8 mouse cellular contexts compared by ENCODE assay signal in the genomic region with DNA sequence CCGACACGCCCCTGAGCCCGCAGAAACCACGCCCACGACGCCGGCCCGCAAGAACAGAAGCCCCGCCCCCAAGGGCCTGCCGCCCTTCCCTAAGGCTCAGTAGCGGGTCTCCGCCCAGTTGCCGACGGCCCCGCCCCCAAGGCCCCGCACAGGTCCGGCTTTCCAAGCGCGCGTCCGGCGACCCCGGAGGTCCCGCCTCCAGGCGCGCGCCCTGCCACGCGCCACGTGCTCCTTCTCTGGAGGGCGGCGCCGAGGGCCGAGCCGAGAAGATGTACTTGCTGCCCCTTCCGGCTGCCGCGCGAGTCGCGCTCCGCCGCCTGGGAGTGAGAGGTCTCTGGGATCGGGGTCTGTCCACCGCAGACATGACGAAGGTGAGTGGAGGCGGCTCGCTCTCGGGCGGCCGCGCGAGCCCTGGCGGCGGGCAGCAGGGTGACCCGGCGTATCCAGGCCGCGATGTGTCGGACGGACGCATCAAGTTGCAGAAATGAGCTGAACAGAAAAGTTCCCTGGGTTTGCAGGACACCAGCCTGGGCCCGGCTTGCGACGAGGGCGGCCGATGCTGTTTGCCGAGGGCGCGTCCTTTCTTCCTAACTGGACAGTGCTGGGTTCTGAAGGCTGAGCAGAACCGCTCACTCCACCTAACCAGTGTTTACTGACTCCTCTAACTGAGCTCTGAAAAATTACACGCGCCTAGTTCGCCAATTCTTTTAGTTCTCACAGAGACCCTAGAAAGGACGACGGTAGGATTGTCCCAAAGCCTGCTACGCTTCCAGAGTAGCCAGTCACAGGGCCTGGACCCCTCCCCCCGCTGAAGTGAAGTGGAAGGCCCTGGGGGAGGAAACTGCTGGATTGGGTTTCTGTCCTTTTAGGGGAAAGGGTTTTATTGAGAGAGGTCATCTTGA. TPM values are rescaled to one million over a fixed set of nuclear protein-coding genes. Genes with fewer than 3 reads are reported as not detected.
DNase-seq lines count a peak whose midpoint lies in the region; ATAC-seq and TF ChIP-seq lines count a peak whose summit lies in the region.

A gene (plus strand): TSS at position 184 of the 902 bp plus-strand sequence.

- H3K9ac ChIP-seq in hindbrain, embryonic 14.5 days = peak within 1 kb of the TSS; percentile 82

- H3K4me3 ChIP-seq in hindbrain, embryonic 14.5 days (replicated peaks; ENCODE audit: low read length) = peak within 1 kb of the TSS; percentile 68

- H3K27ac ChIP-seq in hindbrain, embryonic 14.5 days = no peak within 1 kb of the TSS

- peak within 1 kb of the TSS; percentile 80 for H3K4me2 ChIP-seq in hindbrain, embryonic 14.5 days (replicated peaks)

- peak; percentile 88 for ATAC-seq in Patski
- ATAC-seq in hindbrain, embryonic 14.5 days (ENCODE audit: low FRiP score) = peak; percentile 96

- peaks cover 18% of the 10 kb centered on the region for H3K27me3 ChIP-seq in Patski
- H3K27me3 ChIP-seq in hindbrain, embryonic 14.5 days (ENCODE audit: control insufficient read depth, insufficient read depth, low read length) = no peaks in the 10 kb centered on the region

- TF ChIP-seq CTCF in Patski (IDR thresholded peaks at IDR 0.05) = peak; percentile 80

- no peaks in the 10 kb centered on the region for H3K9me3 ChIP-seq in hindbrain, embryonic 14.5 days (ENCODE audit: control insufficient read depth, low read length)

- under 1% methylated on average over 78 of the region's 78 CpGs for WGBS in hindbrain, embryonic 14.5 days

- in situ Hi-C loops in Patski (cut with MboI; ENCODE audit: low pct_unique_long_range_greater_than_20kb) = loop anchor here (25.0 kb wide), 1 partner anchor 369 kb away; a partner anchor contains a TSS

- POLR2A ChIA-PET in Patski (lab: Charles Lee) = interaction anchor here (0.6 to 0.9 kb wide), 2 partner anchors 15 to 174 kb away, joined by 3 read pairs; no protein-coding TSS in a partner anchor

- CTCF ChIA-PET in Patski (lab: Charles Lee) = interaction anchor here (1.4 kb wide), 1 partner anchor 20 kb away, joined by 3 read pairs; no protein-coding TSS in a partner anchor

- DNase-seq in Patski (ENCODE audit: low read depth, low spot score) = peak; percentile 56
- peak; percentile 99 for DNase-seq in cerebellum, postnatal 14 days
- peak; percentile 90 to 94 for DNase-seq in frontal cortex, postnatal 25 days (ENCODE audit: low spot score in 2 of 2)
- peak; percentile 89 for DNase-seq in hindbrain, embryonic 14.5 days (ENCODE audit: low spot score)
- peak; percentile 98 for DNase-seq in layer of hippocampus, postnatal 36 days
- peak; percentile 100 for DNase-seq in lung, postnatal 36 days
- peak; percentile 97 for DNase-seq in retina, postnatal 1 day
- DNase-seq in urinary bladder, adult 18-20 months (ENCODE audit: low spot score in 2 of 2) = peak; percentile 98 to 99

- peaks cover 6% of the 10 kb centered on the region; the same call in 1 of the 2 replicates for H3K36me3 ChIP-seq in hindbrain, embryonic 14.5 days (replicated peaks; ENCODE audit: control insufficient read depth, insufficient read depth)

- peaks cover 11% of the 10 kb centered on the region; the same call in 1 of the 2 replicates for H3K4me1 ChIP-seq in hindbrain, embryonic 14.5 days (replicated peaks; ENCODE audit: control insufficient read depth, insufficient read depth, low read length)

RNA-seq across cellular contexts. Expression of the gene that starts here (rescaled TPM):
- polyA plus RNA-seq in Patski (2021) = 115 TPM
- 35.3 and 38.6 TPM in 2 replicates for polyA plus RNA-seq in hindbrain, embryonic 14.5 days (2014; fragmentation: Nextera tagmentation; extraction: Ambion mirVana)
- 10 to 100 TPM; 58.7 to 63.4 TPM for total RNA-seq in layer of hippocampus, postnatal 36 days (2021)
